Mouse (Mus musculus) forebrain, embryonic 15.5 days (tissue): ENCODE measurements around the gene Fus. TPM values are rescaled to one million over a fixed set of nuclear protein-coding genes. Genes with fewer than 3 reads are reported as not detected.

ENCODE experiments used
- ATAC-seq: fragments of 200-750 bp; cut with Nextera tagmentation; replicated peaks from 2 replicates; pipeline ENCODE4 v1.8.0; 2017; ENCODE audit warnings: mild to moderate bottlenecking, moderate TSS enrichment, moderate library complexity
- H3K27ac ChIP-seq: fragments of 300-500 bp; sonication (generic); replicated peaks from 2 replicates; pipeline ENCODE4 v1.5.1; 2015; ENCODE audit warnings: mild to moderate bottlenecking, inconsistent platforms
- H3K27me3 ChIP-seq: fragments of 300-500 bp; sonication (generic); 2 replicates; pipeline ENCODE4 v1.6.1; 2015; ENCODE audit warnings: inconsistent platforms
- H3K36me3 ChIP-seq: fragments of 300-500 bp; sonication (generic); 2 replicates; pipeline ENCODE4 v1.6.1; 2015; ENCODE audit warnings: mild to moderate bottlenecking, inconsistent platforms
- H3K4me1 ChIP-seq: fragments of 300-500 bp; sonication (generic); 2 replicates; pipeline ENCODE4 v1.6.1; 2015; ENCODE audit warnings: inconsistent platforms
- H3K4me2 ChIP-seq: fragments of 300-500 bp; sonication (generic); replicated peaks from 2 replicates; pipeline ENCODE4 v1.6.1; 2015; ENCODE audit warnings: mild to moderate bottlenecking, inconsistent platforms
- H3K4me3 ChIP-seq: fragments of 300-500 bp; sonication (generic); 2 replicates; pipeline ENCODE4 v1.5.1; 2015; ENCODE audit warnings: mild to moderate bottlenecking, inconsistent platforms
- H3K9ac ChIP-seq: fragments of 300-500 bp; sonication (generic); replicated peaks from 2 replicates; pipeline ENCODE4 v1.6.1; 2015; ENCODE audit warnings: mild to moderate bottlenecking, inconsistent platforms
- H3K9me3 ChIP-seq: fragments of 300-500 bp; sonication (generic); 2 replicates; pipeline ENCODE4 v1.6.1; 2016; ENCODE audit warnings: inconsistent platforms
- WGBS: fragments of 180-500 bp; shearing (Covaris S2); methylation state at CpG from one replicate; pipeline ENCODE4 v1.1.7; 2015; ENCODE audit warnings: mixed read lengths; 5-methylcytosine and 5-hydroxymethylcytosine counted together
- polyA plus RNA-seq: library from polyadenylated mRNA; unstranded; fragments of >200 nt; fragmentation: Nextera tagmentation; extraction: Ambion mirVana; gene quantifications from 2 replicates; pipeline ENCODE4 v1.2.1, GENCODE M21; 2015

The Fus gene
- polyA plus RNA-seq = 438 and 469 TPM in 2 replicates

GRCm38 (mm10) chr7:127967004-127967921, at the start of gene Fus:
Fus (plus strand) TSS chr7:127967457.
- under 1% methylated on average over 92 of the region's 92 CpGs for WGBS
- Histone ChIP-seq H3K27me3 (no peaks in the 10 kb centered on the region), H3K4me3 (peak within 1 kb of the TSS; percentile 78), H3K9ac (peak within 1 kb of the TSS; percentile 99), H3K27ac (peak within 1 kb of the TSS; percentile 98), H3K4me1 (peaks cover 30% of the 10 kb centered on the region), H3K9me3 (no peaks in the 10 kb centered on the region), H3K36me3 (peaks cover 27% of the 10 kb centered on the region), H3K4me2 (peak within 1 kb of the TSS; percentile 87)
- ATAC-seq = peak; percentile 95

- Histone ChIP-seq H3K9me3 (no peaks in the 10 kb centered on the region), H3K27me3 (no peaks in the 10 kb centered on the region), H3K4me2 (no peak overlapping the region), H3K27ac (no peak overlapping the region), H3K9ac (no peak overlapping the region), H3K4me1 (peaks cover 3% of the 10 kb centered on the region), H3K4me3 (no peak overlapping the region), H3K36me3 (peaks cover 52% of the 10 kb centered on the region)
- 59% methylated on average over 3 of the region's 3 CpGs for WGBS
- ATAC-seq = no peak
Measured at GRCm38 (mm10) chr7:127918203-127918602, 49.1 kb upstream of the Fus start.

- H3K4me2 ChIP-seq = no peak overlapping the region
- no peaks in the 10 kb centered on the region for H3K4me1 ChIP-seq
- no peak for ATAC-seq
- H3K9ac ChIP-seq = no peak overlapping the region
- no peaks in the 10 kb centered on the region for H3K27me3 ChIP-seq
- WGBS = 78% methylated on average over 7 of the region's 7 CpGs
- no peaks in the 10 kb centered on the region for H3K9me3 ChIP-seq
- H3K27ac ChIP-seq = no peak overlapping the region
- H3K36me3 ChIP-seq = peaks cover 57% of the 10 kb centered on the region
- no peak overlapping the region for H3K4me3 ChIP-seq
Measured at GRCm38 (mm10) chr7:127919290-127919689, 48.0 kb upstream of the Fus start.

GRCm38 (mm10) chr7:127921516-127921915, 45.7 kb upstream of the Fus start:
- no peaks in the 10 kb centered on the region for H3K4me1 ChIP-seq
- no peak overlapping the region for H3K9ac ChIP-seq
- H3K27ac ChIP-seq = no peak overlapping the region
- no peaks in the 10 kb centered on the region for H3K9me3 ChIP-seq
- H3K27me3 ChIP-seq = no peaks in the 10 kb centered on the region
- WGBS = 58% methylated on average over 8 of the region's 8 CpGs
- H3K4me3 ChIP-seq = no peak overlapping the region
- H3K4me2 ChIP-seq = no peak overlapping the region
- H3K36me3 ChIP-seq = peaks cover 61% of the 10 kb centered on the region
- ATAC-seq = no peak

GRCm38 (mm10) chr7:127922451-127923275, 44.6 kb upstream of the Fus start:
- no peak overlapping the region for H3K27ac ChIP-seq
- H3K9ac ChIP-seq = no peak overlapping the region
- no peaks in the 10 kb centered on the region for H3K9me3 ChIP-seq
- no peaks in the 10 kb centered on the region for H3K27me3 ChIP-seq
- H3K4me2 ChIP-seq = no peak overlapping the region
- no peak overlapping the region for H3K4me3 ChIP-seq
- ATAC-seq = no peak
- WGBS = 86% methylated on average over 6 of the region's 6 CpGs
- peaks cover 55% of the 10 kb centered on the region for H3K36me3 ChIP-seq
- H3K4me1 ChIP-seq = no peaks in the 10 kb centered on the region

- H3K4me1 ChIP-seq = no peaks in the 10 kb centered on the region
- H3K9me3 ChIP-seq = no peaks in the 10 kb centered on the region
- H3K27ac ChIP-seq = no peak overlapping the region
- peaks cover 8% of the 10 kb centered on the region; the same call in 1 of the 2 replicates for H3K27me3 ChIP-seq
- no peak overlapping the region for H3K9ac ChIP-seq
- H3K4me3 ChIP-seq = no peak overlapping the region
- WGBS = 88% methylated on average over 5 of the region's 5 CpGs
- ATAC-seq = no peak
- H3K4me2 ChIP-seq = no peak overlapping the region
- peaks cover 49% of the 10 kb centered on the region for H3K36me3 ChIP-seq
Measured at GRCm38 (mm10) chr7:127923714-127924113, 43.5 kb upstream of the Fus start.

- Histone ChIP-seq H3K4me3 (no peak overlapping the region), H3K27ac (no peak overlapping the region), H3K9ac (no peak overlapping the region), H3K4me1 (no peaks in the 10 kb centered on the region), H3K27me3 (peaks cover 17% of the 10 kb centered on the region), H3K9me3 (no peaks in the 10 kb centered on the region), H3K4me2 (no peak overlapping the region), H3K36me3 (peaks cover 47% of the 10 kb centered on the region)
- 51% methylated on average over 5 of the region's 5 CpGs for WGBS
- no peak for ATAC-seq
Measured at GRCm38 (mm10) chr7:127925252-127925651, 42.0 kb upstream of the Fus start.

GRCm38 (mm10) chr7:127926066-127926465, 41.2 kb upstream of the Fus start:
- Histone ChIP-seq H3K27me3 (peaks cover 20% of the 10 kb centered on the region), H3K9me3 (no peaks in the 10 kb centered on the region), H3K9ac (no peak overlapping the region), H3K27ac (no peak overlapping the region), H3K36me3 (peaks cover 41% of the 10 kb centered on the region), H3K4me1 (no peaks in the 10 kb centered on the region), H3K4me2 (no peak overlapping the region), H3K4me3 (no peak overlapping the region)
- whole genome bisulfite sequencing = 90% methylated on average over 8 of the region's 8 CpGs
- no peak for ATAC-seq

- H3K9me3 ChIP-seq = no peaks in the 10 kb centered on the region
- no peak overlapping the region for H3K9ac ChIP-seq
- peaks cover 20% of the 10 kb centered on the region for H3K27me3 ChIP-seq
- H3K4me3 ChIP-seq = no peak overlapping the region
- H3K36me3 ChIP-seq = peaks cover 39% of the 10 kb centered on the region
- no peaks in the 10 kb centered on the region for H3K4me1 ChIP-seq
- WGBS = 90% methylated on average over 11 of the region's 11 CpGs
- H3K27ac ChIP-seq = no peak overlapping the region
- no peak for ATAC-seq
- no peak overlapping the region for H3K4me2 ChIP-seq
Measured at GRCm38 (mm10) chr7:127926846-127927245, 40.4 kb upstream of the Fus start.

GRCm38 (mm10) chr7:127927726-127928125, 39.5 kb upstream of the Fus start:
- no peak overlapping the region for H3K27ac ChIP-seq
- no peak overlapping the region for H3K4me2 ChIP-seq
- H3K9ac ChIP-seq = no peak overlapping the region
- ATAC-seq = no peak
- peaks cover 30% of the 10 kb centered on the region for H3K36me3 ChIP-seq
- H3K27me3 ChIP-seq = peaks cover 20% of the 10 kb centered on the region
- 83% methylated on average over 11 of the region's 11 CpGs for WGBS
- H3K4me3 ChIP-seq = no peak overlapping the region
- H3K9me3 ChIP-seq = no peaks in the 10 kb centered on the region
- H3K4me1 ChIP-seq = no peaks in the 10 kb centered on the region

- H3K4me3 ChIP-seq = no peak overlapping the region
- no peak overlapping the region for H3K4me2 ChIP-seq
- peaks cover 23% of the 10 kb centered on the region for H3K36me3 ChIP-seq
- ATAC-seq = no peak
- peaks cover 20% of the 10 kb centered on the region for H3K27me3 ChIP-seq
- no peaks in the 10 kb centered on the region for H3K4me1 ChIP-seq
- no peaks in the 10 kb centered on the region for H3K9me3 ChIP-seq
- no peak overlapping the region for H3K27ac ChIP-seq
- WGBS = 57% methylated on average over 5 of the region's 5 CpGs
- H3K9ac ChIP-seq = no peak overlapping the region
Measured at GRCm38 (mm10) chr7:127928596-127928995, 38.7 kb upstream of the Fus start.

- H3K9ac ChIP-seq = no peak within 1 kb of the TSS
- ATAC-seq = no peak
- peaks cover 20% of the 10 kb centered on the region for H3K27me3 ChIP-seq
- no peak within 1 kb of the TSS for H3K4me3 ChIP-seq
- H3K27ac ChIP-seq = no peak within 1 kb of the TSS
- no peak within 1 kb of the TSS for H3K4me2 ChIP-seq
- 17% methylated on average over 4 of the region's 6 CpGs for WGBS
- H3K9me3 ChIP-seq = no peaks in the 10 kb centered on the region
- H3K4me1 ChIP-seq = peaks cover 5% of the 10 kb centered on the region
- peaks cover 14% of the 10 kb centered on the region for H3K36me3 ChIP-seq
Measured at GRCm38 (mm10) chr7:127929923-127930322, 37.3 kb upstream of the Fus start, which contains the start of gene Prss8. Prss8 (minus strand) TSS chr7:127930104.
